Mouse (Mus musculus) naive thymus-derived CD4-positive, alpha-beta T cell, adult 5 months (primary cell): ENCODE measurements around the gene Fbxo47. TPM values are rescaled to one million over a fixed set of nuclear protein-coding genes. Genes with fewer than 3 reads are reported as not detected.

Experiments used
- polyA plus RNA-seq: library from polyadenylated mRNA; unstranded; fragments of 100-300 nt; shearing (Covaris generic); gene quantifications from one replicate; pipeline ENCODE4 v1.2.1, GENCODE M21; 2017

The Fbxo47 gene
- 0.73 TPM for polyA plus RNA-seq

GRCm38 (mm10) chr11:97883918-97884600, at the start of gene Fbxo47:
Gene Fbxo47, minus strand, starts transcription at chr11:97884154.

GRCm38 (mm10) chr11:97840539-97840954, 43.4 kb downstream of the Fbxo47 start, which contains the start of gene B230217C12Rik:
Gene B230217C12Rik, plus strand, starts transcription at chr11:97840780.

Other genes with a start within 250 kb of the Fbxo47 start
- 6.5 TPM for gene Mllt6, start 220.7 kb downstream of the Fbxo47 start, polyA plus RNA-seq
- 31.9 TPM for gene Cisd3, start 198.3 kb downstream of the Fbxo47 start, polyA plus RNA-seq
- gene Pcgf2, start 183.7 kb downstream of the Fbxo47 start, polyA plus RNA-seq, result 0.65 TPM
- 249 TPM for gene Psmb3, start 180.8 kb downstream of the Fbxo47 start, polyA plus RNA-seq
- 2.9 TPM for gene Pip4k2b, start 139.4 kb downstream of the Fbxo47 start, polyA plus RNA-seq
- 38.7 TPM for gene Cwc25, start 117.6 kb downstream of the Fbxo47 start, polyA plus RNA-seq
- gene 1700001P01Rik, start 108.2 kb downstream of the Fbxo47 start, polyA plus RNA-seq, result not detected
- 591 TPM for gene Rpl23, start 101.7 kb downstream of the Fbxo47 start, polyA plus RNA-seq
- gene Lasp1, start 85.2 kb downstream of the Fbxo47 start, polyA plus RNA-seq, result 126 TPM
- gene B230217C12Rik, start 43.4 kb downstream of the Fbxo47 start, polyA plus RNA-seq, result not detected
- gene Plxdc1, start 102.3 kb upstream of the Fbxo47 start, polyA plus RNA-seq, result 0.32 TPM
- gene Arl5c, start 112.0 kb upstream of the Fbxo47 start, polyA plus RNA-seq, result 99.2 TPM
- 18.1 TPM for gene Cacnb1, start 138.9 kb upstream of the Fbxo47 start, polyA plus RNA-seq
- 2,102 TPM for gene Rpl19, start 142.6 kb upstream of the Fbxo47 start, polyA plus RNA-seq
- not detected for gene Stac2, start 169.3 kb upstream of the Fbxo47 start, polyA plus RNA-seq